Mouse (Mus musculus): Measurements from ENCODE around the gene Spocd1. TPM values are rescaled to one million over a fixed set of nuclear protein-coding genes. Genes with fewer than 3 reads are reported as not detected.

Spocd1 gene
- polyA plus RNA-seq, 1 experiment: not detected

- Histone ChIP-seq H3K27ac (ENCODE audit: insufficient read depth, low read length) (no peak overlapping the region), H3K4me3 (ENCODE audit: insufficient read depth, low read length) (no peak overlapping the region), H3K4me1 (ENCODE audit: control insufficient read depth, insufficient read depth, low read length) (0 out of 2 replicates have a peak, but pooled peaks cover 3% of the 10 kb centered on the region)
- peak; percentile 86 for TF ChIP-seq CTCF (IDR thresholded peaks at IDR 0.05; ENCODE audit: borderline replicate concordance, insufficient read depth, low read length)
- no peak for TF ChIP-seq POLR2A (IDR thresholded peaks at IDR 0.05; ENCODE audit: low read depth, low read length)
Observed at GRCm38 (mm10) chr4:129928124-129928751, 811 bp upstream of the Spocd1 start.

GRCm38 (mm10) chr4:129933696-129934095 is 4.6 kb downstream of the Spocd1 start:
- TF ChIP-seq CTCF (IDR thresholded peaks at IDR 0.05; ENCODE audit: borderline replicate concordance, insufficient read depth, low read length): no peak
- H3K4me3 ChIP-seq (ENCODE audit: insufficient read depth, low read length): no peak overlapping the region
- H3K27ac ChIP-seq (ENCODE audit: insufficient read depth, low read length): no peak overlapping the region
- 0 out of 2 replicates have a peak, but pooled peaks cover 3% of the 10 kb centered on the region for H3K4me1 ChIP-seq (ENCODE audit: control insufficient read depth, insufficient read depth, low read length)

GRCm38 (mm10) chr4:129934177-129934855 is 5.3 kb downstream of the Spocd1 start:
- H3K4me3 ChIP-seq (ENCODE audit: insufficient read depth, low read length): no peak overlapping the region
- TF ChIP-seq CTCF (IDR thresholded peaks at IDR 0.05; ENCODE audit: borderline replicate concordance, insufficient read depth, low read length) (no peak), POLR2A (IDR thresholded peaks at IDR 0.05; ENCODE audit: low read depth, low read length) (no peak)
- no peak overlapping the region for H3K27ac ChIP-seq (ENCODE audit: insufficient read depth, low read length)
- no peaks in the 10 kb centered on the region for H3K4me1 ChIP-seq (ENCODE audit: control insufficient read depth, insufficient read depth, low read length)

- TF ChIP-seq POLR2A (IDR thresholded peaks at IDR 0.05; ENCODE audit: low read depth, low read length): no peak
- TF ChIP-seq CTCF (IDR thresholded peaks at IDR 0.05; ENCODE audit: borderline replicate concordance, insufficient read depth, low read length): no peak
- no peak overlapping the region for H3K4me3 ChIP-seq (ENCODE audit: insufficient read depth, low read length)
- no peak overlapping the region for H3K27ac ChIP-seq (ENCODE audit: insufficient read depth, low read length)
- H3K4me1 ChIP-seq (ENCODE audit: control insufficient read depth, insufficient read depth, low read length): peaks cover 10% of the 10 kb centered on the region
Observed at GRCm38 (mm10) chr4:129951359-129951821, 22.3 kb downstream of the Spocd1 start.

- H3K4me3 ChIP-seq (ENCODE audit: insufficient read depth, low read length): no peak overlapping the region
- no peak overlapping the region for H3K27ac ChIP-seq (ENCODE audit: insufficient read depth, low read length)
- no peak for TF ChIP-seq CTCF (IDR thresholded peaks at IDR 0.05; ENCODE audit: borderline replicate concordance, insufficient read depth, low read length)
- no peak for TF ChIP-seq POLR2A (IDR thresholded peaks at IDR 0.05; ENCODE audit: low read depth, low read length)
- peaks cover 10% of the 10 kb centered on the region for H3K4me1 ChIP-seq (ENCODE audit: control insufficient read depth, insufficient read depth, low read length)
Observed at GRCm38 (mm10) chr4:129952241-129952810, 23.3 kb downstream of the Spocd1 start.

- no peak overlapping the region for H3K4me3 ChIP-seq (ENCODE audit: insufficient read depth, low read length)
- H3K27ac ChIP-seq (ENCODE audit: insufficient read depth, low read length): no peak overlapping the region
- H3K4me1 ChIP-seq (ENCODE audit: control insufficient read depth, insufficient read depth, low read length): peaks cover 10% of the 10 kb centered on the region
- TF ChIP-seq POLR2A (IDR thresholded peaks at IDR 0.05; ENCODE audit: low read depth, low read length) (no peak), CTCF (IDR thresholded peaks at IDR 0.05; ENCODE audit: borderline replicate concordance, insufficient read depth, low read length) (no peak)
Observed at GRCm38 (mm10) chr4:129954527-129954926, 25.5 kb downstream of the Spocd1 start.

- 0 out of 2 replicates have a peak, but pooled peaks have one; percentile 11 for TF ChIP-seq POLR2A (IDR thresholded peaks at IDR 0.05; ENCODE audit: low read depth, low read length)
- no peak for TF ChIP-seq CTCF (IDR thresholded peaks at IDR 0.05; ENCODE audit: borderline replicate concordance, insufficient read depth, low read length)
- Histone ChIP-seq H3K27ac (ENCODE audit: insufficient read depth, low read length) (no peak overlapping the region), H3K4me1 (ENCODE audit: control insufficient read depth, insufficient read depth, low read length) (0 out of 2 replicates have a peak, but pooled peaks cover under 1% of the 10 kb centered on the region), H3K4me3 (ENCODE audit: insufficient read depth, low read length) (peak overlapping the region; percentile 27)
Observed at GRCm38 (mm10) chr4:129960180-129960944, 31.3 kb downstream of the Spocd1 start.

- Histone ChIP-seq H3K4me3 (ENCODE audit: insufficient read depth, low read length) (no peak overlapping the region), H3K4me1 (ENCODE audit: control insufficient read depth, insufficient read depth, low read length) (no peaks in the 10 kb centered on the region), H3K27ac (ENCODE audit: insufficient read depth, low read length) (no peak overlapping the region)
- no peak for TF ChIP-seq CTCF (IDR thresholded peaks at IDR 0.05; ENCODE audit: borderline replicate concordance, insufficient read depth, low read length)
- no peak for TF ChIP-seq POLR2A (IDR thresholded peaks at IDR 0.05; ENCODE audit: low read depth, low read length)
Observed at GRCm38 (mm10) chr4:129965294-129965693, 36.2 kb downstream of the Spocd1 start.

GRCm38 (mm10) chr4:129966201-129966600 is 37.2 kb downstream of the Spocd1 start:
- TF ChIP-seq CTCF (IDR thresholded peaks at IDR 0.05; ENCODE audit: borderline replicate concordance, insufficient read depth, low read length) (no peak), POLR2A (IDR thresholded peaks at IDR 0.05; ENCODE audit: low read depth, low read length) (no peak)
- Histone ChIP-seq H3K4me3 (ENCODE audit: insufficient read depth, low read length) (no peak overlapping the region), H3K27ac (ENCODE audit: insufficient read depth, low read length) (no peak overlapping the region), H3K4me1 (ENCODE audit: control insufficient read depth, insufficient read depth, low read length) (no peaks in the 10 kb centered on the region)
